Mouse (Mus musculus): ENCODE results near the gene Pld6.

Pld6 gene

GRCm38 (mm10) chr11:59787199-59787781, at the start of gene Pld6:
Pld6 (minus strand) TSS chr11:59787645.
- no peak for DNase-seq (ENCODE audit: low spot score)

DNA sequence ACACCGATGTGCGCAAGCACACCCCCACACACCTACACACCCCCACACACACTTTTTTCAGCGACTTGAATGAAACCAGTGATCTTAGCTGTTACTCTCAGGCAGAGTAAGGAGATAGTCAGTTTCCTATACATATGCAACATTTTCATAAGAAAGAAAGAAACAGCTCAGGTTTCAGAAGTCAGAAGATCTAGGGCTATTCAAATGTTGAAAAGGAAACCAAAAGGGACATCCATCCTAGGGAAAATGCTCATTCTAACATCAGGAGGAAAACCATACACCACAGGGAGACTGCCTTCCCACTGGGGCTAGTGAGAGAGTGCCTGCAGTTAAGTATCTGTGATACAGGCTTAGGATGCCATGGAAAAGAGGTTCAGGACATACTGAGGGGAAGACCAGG, 34.2 kb upstream of the Pld6 start:
- DNase-seq (ENCODE audit: low spot score), result no peak

DNA sequence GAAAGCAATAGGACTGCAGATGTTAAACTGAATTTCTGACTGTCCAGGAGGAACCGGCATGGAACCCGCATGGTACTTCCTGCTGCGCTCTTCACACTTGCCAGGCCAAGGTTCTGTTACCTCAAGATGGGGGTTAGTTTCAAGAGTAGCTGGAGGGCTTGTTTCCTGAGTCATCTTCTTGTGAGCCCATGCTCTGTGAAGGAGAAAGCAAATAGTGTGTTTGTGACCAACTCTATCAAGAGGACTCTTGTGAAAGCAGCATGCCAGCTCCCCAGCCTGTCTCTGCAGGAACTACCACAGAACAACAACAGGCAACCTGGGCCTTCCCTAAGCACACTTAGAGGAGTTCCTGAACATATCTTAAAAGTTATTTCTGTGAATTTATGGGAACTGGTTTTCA, 30.5 kb upstream of the Pld6 start:
- no peak for DNase-seq (ENCODE audit: low spot score)

DNA sequence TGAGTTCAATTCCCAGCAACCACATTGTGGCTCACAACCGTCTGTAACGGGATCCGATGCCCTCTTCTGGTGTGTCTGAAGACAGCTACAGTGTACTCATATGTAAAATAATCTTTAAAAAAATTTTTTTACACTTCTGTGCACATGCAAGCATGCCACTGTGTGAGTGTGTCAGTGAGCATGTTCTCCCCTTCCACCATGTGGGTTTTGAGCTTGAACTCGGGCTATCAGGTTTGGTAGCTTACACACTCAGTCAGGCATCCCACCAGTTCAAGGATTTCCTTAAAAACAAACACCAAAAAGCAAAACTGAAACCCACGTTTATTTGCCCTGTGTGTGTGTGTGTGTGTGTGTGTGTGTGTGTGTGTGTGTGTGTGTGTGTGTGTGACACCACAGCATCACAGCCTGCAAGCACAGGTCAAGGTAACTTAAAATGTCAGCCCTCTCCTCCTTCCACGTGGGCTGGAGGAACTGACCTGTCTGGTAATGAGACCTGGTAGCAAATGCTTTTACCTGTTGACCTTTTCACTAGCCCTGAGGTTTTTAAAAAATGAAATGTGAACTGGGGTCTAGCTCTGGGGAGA, 28.1 kb upstream of the Pld6 start:
- no peak for DNase-seq (ENCODE audit: low spot score)

- no peak for DNase-seq (ENCODE audit: low spot score)
Observed at GRCm38 (mm10) chr11:59814936-59815335, 27.5 kb upstream of the Pld6 start.

- DNase-seq (ENCODE audit: low spot score), result no peak
Observed at GRCm38 (mm10) chr11:59814311-59814710, 26.9 kb upstream of the Pld6 start.

DNA sequence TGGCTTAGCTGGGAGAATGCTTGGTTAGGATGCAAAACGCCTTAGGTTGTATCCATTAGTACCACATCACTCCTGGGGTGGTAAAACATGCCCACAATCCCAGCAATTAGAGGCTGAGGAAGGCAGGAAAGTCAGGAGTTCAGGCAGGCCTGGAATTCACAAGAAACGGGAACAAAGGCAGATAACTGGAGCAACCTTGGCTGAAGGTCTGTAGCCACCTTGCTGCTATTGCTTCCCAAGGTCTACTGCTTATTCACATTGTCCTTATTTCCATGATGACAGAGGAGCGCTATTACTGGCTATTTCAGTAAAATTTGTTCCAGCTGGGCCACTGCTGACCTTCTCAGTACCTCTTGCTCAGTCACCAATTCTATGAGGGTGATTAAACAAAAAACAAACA, 25.8 kb upstream of the Pld6 start:
- no peak for DNase-seq (ENCODE audit: low spot score)

GRCm38 (mm10) chr11:59811211-59811610, 23.8 kb upstream of the Pld6 start:
- DNase-seq (ENCODE audit: low spot score), result no peak

DNA sequence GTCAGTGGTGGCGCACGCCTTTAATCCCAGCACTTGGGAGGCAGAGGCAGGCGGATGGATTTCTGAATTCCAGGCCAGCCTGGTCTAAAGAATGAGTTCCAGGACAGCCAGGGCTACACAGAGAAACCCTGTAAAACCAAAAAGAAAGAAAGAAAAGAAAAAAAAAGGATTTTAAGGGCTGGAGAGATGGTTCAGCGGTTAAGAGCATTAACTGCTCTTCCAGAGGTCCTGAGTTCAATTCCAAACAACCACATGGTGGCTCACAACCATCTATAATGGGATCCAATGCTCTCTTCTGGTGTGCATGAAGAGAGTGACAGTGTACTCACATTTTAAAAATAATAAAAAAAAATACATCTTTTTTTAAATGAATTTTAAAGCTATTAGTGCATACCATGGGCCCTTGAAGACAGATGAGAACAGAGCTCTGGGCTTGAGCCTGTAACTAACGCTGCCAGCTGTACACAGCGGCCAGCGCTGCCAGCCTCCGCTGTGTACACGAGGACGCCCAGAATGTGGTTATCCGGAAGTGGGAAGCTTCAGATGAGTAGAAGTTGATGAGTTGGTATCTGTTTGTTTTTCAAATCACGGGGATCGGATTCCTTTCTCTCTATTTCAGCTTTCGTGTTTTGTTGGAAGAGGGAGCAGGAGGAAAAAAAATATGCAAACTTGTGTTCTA, 23.2 kb upstream of the Pld6 start:
- DNase-seq (ENCODE audit: low spot score), result no peak

DNA sequence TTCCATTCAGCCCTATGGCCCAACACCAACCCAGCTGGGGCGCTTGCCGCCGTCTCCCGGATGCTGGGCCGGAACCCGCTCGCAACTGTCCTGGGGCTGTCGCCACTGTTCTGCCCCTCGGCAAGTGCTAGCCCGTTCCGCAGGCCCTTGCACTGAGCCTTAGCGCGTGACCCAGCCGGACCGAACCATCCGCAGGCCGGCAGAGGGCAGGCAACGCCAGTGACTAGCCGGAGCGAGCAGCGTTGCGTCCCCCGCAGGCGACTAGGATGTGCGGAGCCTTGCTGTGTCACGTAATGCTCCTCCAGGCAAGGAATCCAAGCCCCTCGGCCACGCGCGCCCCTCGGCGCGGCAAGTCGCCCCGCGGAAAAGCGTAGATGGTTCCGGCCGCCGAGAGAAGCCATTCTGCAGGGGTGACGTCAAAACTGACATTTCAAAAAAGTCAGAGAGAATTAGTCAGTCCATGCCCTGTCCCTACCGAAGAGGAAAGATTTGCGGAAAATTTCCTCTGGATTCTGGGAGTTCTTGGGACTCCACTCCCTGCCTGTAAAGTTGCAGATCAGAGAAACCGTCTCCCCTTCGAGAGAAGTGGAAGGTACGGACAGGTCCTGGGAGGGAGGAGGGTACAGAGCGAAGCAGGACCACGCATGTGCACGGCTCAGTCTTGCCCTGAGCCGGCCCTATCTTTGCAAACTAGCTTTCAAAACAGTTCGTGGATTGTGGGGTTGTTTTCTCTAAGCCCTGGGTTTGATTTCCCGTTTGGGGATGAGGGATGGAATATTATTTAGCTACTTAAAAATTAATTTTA, 22.4 kb upstream of the Pld6 start, which contains the start of gene Flcn:
Gene Flcn, minus strand, starts transcription at position 347 of the 805 bp plus-strand sequence.
- peak; percentile 40 for DNase-seq (ENCODE audit: low spot score)

DNA sequence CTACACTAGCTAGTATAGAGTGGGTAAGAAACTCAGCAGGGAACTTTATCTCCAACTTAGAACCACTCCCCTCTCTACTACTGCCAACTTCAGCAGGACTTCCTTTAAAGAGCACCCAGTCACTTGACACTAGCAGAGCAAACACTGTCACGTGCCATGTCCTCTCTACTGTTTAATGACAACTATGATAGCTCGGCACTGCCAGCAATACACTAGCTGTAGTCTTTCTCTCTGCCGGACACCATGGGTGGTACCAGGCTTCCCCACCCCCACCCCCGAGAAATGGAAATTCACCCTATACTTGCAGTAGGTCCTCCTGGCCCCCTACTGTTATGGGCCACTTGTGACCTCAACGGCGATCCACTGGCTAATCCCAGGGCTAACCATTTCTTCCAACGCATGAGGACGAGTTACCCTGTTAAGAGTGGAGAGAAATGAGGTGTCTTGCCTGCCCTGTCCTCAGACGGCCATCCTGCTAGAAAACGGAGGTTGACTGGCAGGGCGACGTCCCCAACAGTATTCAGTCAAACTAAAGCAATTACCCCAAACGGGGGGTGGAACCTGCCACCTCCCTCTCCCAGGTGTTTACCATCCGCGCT, 21.7 kb upstream of the Pld6 start:
- DNase-seq (ENCODE audit: low spot score), result no peak

DNA sequence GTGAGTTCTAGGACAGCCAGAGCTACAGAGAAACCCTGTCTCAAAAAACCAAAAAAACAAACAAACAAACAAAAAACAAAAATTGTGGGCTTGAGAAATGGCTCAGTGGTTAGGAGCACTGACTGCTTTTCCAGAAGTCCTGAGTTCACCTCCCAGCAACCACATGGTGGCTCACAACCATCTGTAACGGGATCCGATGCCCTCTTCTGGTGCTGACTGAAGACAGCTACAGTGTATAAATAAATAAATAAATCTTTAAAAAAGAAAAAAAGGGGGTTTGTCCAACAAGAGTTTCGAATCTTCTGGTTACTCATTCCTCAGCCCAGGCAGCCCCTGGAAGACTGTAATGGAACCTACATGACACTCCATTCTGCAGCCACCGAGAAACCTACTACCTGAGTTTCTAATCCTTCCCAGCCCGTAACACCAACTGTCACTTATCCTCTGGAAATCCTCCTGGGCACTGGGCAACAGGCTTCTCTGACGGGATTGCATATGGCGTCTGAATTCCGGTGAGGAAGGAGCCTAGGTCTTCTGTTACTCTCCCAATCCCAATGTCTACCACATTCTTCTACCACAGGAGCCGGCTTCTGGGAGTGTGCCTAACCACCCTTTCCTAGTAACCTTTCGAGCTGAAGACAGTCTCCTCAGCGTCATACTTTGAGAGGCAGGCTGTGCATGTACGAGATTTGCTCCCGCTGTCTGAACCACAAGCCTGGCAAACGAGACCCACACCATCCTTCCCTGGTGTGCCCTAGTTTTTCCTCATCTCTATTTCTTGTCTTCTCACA, 20.9 kb upstream of the Pld6 start:
- DNase-seq (ENCODE audit: low spot score), result no peak

GRCm38 (mm10) chr11:59805656-59806055, 18.2 kb upstream of the Pld6 start:
- DNase-seq (ENCODE audit: low spot score), result no peak

DNA sequence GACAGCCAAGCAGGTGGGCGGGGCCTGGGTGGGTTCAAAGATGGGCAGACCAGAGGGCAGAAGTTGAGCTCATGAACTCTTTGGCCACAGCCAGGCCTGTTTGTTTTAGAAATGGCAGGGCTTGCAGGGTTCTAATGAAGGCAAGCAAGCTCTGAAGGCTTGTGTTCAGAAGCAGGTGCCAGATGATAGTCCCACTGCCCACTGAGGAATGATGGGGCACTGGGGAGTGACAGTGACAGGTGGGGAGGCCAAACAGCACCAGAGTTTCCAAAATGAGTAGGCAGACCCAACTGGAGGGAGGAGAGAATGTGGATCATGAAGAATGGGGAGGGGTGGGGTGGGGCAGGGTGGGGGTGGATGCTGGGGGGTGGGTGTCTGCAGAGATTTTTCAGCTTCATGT, 17.8 kb upstream of the Pld6 start:
- DNase-seq (ENCODE audit: low spot score), result no peak

DNA sequence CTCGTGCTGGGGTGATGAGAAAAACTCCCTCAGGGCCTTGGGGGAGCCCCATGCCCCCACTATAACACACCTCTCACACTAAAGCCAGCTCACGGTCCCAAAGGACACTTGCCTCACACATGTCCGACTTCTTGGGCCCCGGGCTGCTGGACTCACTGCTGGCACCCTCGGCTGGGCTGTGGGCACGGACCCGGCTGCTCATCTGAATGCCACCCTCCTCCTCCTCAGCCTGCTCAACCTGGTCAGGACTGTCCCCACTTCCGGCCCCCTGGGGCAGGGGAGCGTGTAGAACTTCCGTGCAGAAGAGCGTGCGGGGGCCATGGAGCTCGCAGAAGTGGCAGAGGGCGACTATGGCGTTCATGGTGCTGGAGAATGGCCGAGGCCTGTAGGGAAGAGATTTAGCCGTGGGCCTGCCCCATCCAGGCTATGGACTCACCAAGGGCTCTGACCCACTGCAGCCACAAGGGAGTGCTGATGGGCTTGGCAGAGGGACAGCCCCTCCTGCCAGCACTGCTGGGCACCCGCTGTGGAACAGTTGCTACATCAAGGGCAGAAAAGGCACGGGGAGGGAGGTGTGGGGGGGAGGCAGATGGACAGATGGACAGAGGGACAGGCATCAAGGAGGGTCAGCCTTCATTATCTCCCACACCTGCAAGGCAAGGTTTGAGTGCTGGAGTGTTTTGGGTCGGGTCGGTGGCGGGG, 17.1 kb upstream of the Pld6 start:
- no peak for DNase-seq (ENCODE audit: low spot score)

DNA sequence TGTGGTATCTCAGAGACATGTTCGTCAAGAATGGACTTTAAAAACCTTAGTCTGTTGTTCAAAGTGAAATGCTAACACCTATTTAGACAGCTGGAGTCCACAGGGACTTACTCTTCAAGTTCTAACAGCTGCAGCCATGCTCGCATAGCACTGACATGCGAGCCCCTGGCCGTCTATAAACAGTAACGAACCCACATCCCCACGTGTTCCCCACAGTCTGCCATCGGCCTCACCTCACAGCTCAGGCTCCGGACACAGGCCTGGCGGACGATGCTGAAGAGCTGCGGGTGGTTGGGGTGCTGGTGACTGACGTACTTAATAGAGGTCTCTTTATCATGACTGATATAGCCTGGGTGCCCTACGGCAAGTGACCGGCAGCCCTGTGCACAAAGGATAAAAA, 16.1 kb upstream of the Pld6 start:
- no peak for DNase-seq (ENCODE audit: low spot score)

DNA sequence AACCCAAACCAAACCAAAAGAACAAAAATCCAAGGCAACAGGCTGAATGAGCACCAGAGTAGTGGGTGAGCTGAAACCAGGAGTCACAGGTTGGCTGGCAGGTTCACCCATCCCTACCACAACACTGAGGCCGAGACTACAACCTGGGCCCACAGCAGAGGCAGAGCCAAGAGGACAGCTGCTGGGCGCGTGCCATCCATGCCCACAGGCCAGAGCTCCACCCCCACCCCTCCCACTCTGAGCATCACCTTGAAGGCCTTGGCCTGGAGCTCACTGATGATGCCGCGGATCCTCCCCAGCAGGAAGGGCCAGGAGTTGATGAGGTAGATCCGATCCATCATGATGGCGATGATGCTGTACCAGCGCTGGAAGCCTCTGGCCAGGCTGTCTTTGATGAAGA, 14.4 kb upstream of the Pld6 start:
- no peak for DNase-seq (ENCODE audit: low spot score)

DNA sequence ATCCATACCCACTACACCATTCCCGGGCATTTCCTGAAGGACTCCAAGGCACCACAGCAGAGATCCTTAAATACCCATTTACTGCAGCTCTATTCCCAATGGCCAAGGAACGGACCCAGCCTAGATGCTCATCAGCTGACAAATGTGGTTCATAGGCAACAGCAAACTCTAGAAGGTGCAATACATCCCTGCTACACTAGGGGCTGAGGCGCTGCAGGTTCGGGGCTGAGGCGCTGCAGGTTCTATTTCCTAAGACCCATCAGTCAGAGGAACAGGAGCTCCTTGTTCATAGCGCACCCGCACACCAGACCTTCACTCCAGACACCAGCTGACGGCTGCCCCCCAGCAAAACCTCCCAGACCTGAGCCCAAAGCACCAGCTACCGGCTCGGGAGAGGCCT, 13.0 kb upstream of the Pld6 start:
- no peak for DNase-seq (ENCODE audit: low spot score)

DNA sequence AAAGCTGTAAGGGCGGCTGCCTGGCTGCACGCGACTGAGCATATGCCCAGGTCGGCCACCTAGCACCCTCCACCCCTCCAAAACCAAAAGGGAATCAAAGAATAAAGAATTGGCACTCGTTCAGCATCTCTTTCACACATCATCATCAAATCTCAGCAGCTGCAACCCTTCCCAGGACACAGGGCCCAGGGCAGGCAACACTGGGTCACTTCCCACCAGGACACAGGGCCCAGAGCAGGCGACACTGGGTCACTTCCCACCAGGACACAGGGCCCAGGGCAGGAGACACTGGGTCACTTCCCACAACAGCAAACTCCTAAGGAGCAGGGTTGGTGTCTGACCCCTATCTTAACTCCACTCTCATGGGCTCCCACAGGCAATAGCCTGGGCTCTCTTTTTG, 5.9 kb upstream of the Pld6 start:
- DNase-seq (ENCODE audit: low spot score), result no peak

- DNase-seq (ENCODE audit: low spot score), result no peak
Observed at GRCm38 (mm10) chr11:59789311-59789710, 1.9 kb upstream of the Pld6 start.
